Mouse (Mus musculus) midbrain, embryonic 14.5 days (tissue): ENCODE data around the gene 1700007K13Rik. TPM values are rescaled to one million over a fixed set of nuclear protein-coding genes. Genes with fewer than 3 reads are reported as not detected.
"Not testable (repeated sequence)": the region's sequence is repeated elsewhere in the genome, so short reads cannot be mapped to it uniquely, and the experiment has no call there.

ENCODE experiments used
- ATAC-seq: fragments of 200-750 bp; cut with Nextera tagmentation; 2 replicates; pipeline ENCODE4 v1.8.0; 2017; ENCODE audit warnings: moderate number of reproducible peaks, moderate library complexity; ENCODE audit not compliant: low FRiP score, low TSS enrichment
- DNase-seq: peaks from one replicate; pipeline ENCODE4 v3.0.0-alpha.2; 2015
- H3K27ac ChIP-seq: fragments of 300-500 bp; sonication (generic); replicated peaks from 2 replicates; pipeline ENCODE4 v1.5.1; 2014; ENCODE audit warnings: mild to moderate bottlenecking, low read depth, low read length, moderate library complexity
- H3K27me3 ChIP-seq: fragments of 300-500 bp; sonication (generic); 2 replicates; pipeline ENCODE4 v1.6.1; 2014; ENCODE audit warnings: low read length, control low read depth, mixed read lengths; ENCODE audit not compliant: control insufficient read depth, insufficient read depth
- H3K36me3 ChIP-seq: fragments of 300-500 bp; sonication (generic); 2 replicates; pipeline ENCODE4 v1.6.1; 2014; ENCODE audit warnings: low read length, control low read depth; ENCODE audit not compliant: control insufficient read depth, insufficient read depth
- H3K4me1 ChIP-seq: fragments of 300-500 bp; sonication (generic); 2 replicates; pipeline ENCODE4 v1.6.1; 2014; ENCODE audit warnings: mild to moderate bottlenecking, antibody characterized with exemption, low read length, control low read depth; ENCODE audit not compliant: control insufficient read depth, insufficient read depth
- H3K4me2 ChIP-seq: fragments of 300-500 bp; sonication (generic); 2 replicates; pipeline ENCODE4 v1.6.1; 2014; ENCODE audit warnings: mild to moderate bottlenecking, low read length, moderate library complexity
- H3K4me3 ChIP-seq: fragments of 300-500 bp; sonication (generic); replicated peaks from 2 replicates; pipeline ENCODE4 v1.5.1; 2014; ENCODE audit warnings: low read depth, low read length
- H3K9ac ChIP-seq: fragments of 300-500 bp; sonication (generic); replicated peaks from 2 replicates; pipeline ENCODE4 v1.6.1; 2014; ENCODE audit warnings: mild to moderate bottlenecking, low read length, moderate library complexity
- H3K9me3 ChIP-seq: fragments of 300-500 bp; sonication (generic); 2 replicates; pipeline ENCODE4 v1.6.1; 2016; ENCODE audit warnings: low read length, control low read depth, mixed read lengths; ENCODE audit not compliant: control insufficient read depth
- WGBS: fragments of 180-500 bp; shearing (Covaris S2); extraction: QIAGEN DNeasy Blood & Tissue Kit; methylation state at CpG from one replicate; pipeline ENCODE4 v1.1.7; 2014; 5-methylcytosine and 5-hydroxymethylcytosine counted together
- polyA plus RNA-seq: library from polyadenylated mRNA; unstranded; fragments of >200 nt; fragmentation: Nextera tagmentation; extraction: Ambion mirVana; gene quantifications from 2 replicates; pipeline ENCODE4 v1.2.1, GENCODE M21; 2014

1700007K13Rik gene
- 1.4 and 2.6 TPM in 2 replicates for polyA plus RNA-seq

GRCm38 (mm10) chr2:28465836-28466518 is at the start of gene 1700007K13Rik:
Gene 1700007K13Rik, minus strand, starts transcription at chr2:28466332.
- Histone ChIP-seq H3K36me3 (peaks cover 19% of the 10 kb centered on the region), H3K27ac (no peak within 1 kb of the TSS), H3K4me2 (peak within 1 kb of the TSS; percentile 51), H3K27me3 (no peaks in the 10 kb centered on the region), H3K9ac (peak within 1 kb of the TSS; percentile 14; the same call in 1 of the 2 replicates), H3K4me3 (peak within 1 kb of the TSS; percentile 9; the same call in 1 of the 2 replicates), H3K9me3 (no peaks in the 10 kb centered on the region), H3K4me1 (peaks cover 17% of the 10 kb centered on the region)
- no peak; the same call in 1 of the 2 replicates for ATAC-seq
- 4% methylated on average over 25 of the region's 25 CpGs for WGBS
- DNase-seq, result peak; percentile 82

- no peaks in the 10 kb centered on the region for H3K9me3 ChIP-seq
- H3K36me3 ChIP-seq, result peaks cover 8% of the 10 kb centered on the region
- no peak; the same call in 1 of the 2 replicates for ATAC-seq
- peak overlapping the region; percentile 92 for H3K4me3 ChIP-seq
- WGBS, result 22% methylated on average over 5 of the region's 5 CpGs
- peak overlapping the region; percentile 85 for H3K4me2 ChIP-seq
- H3K27me3 ChIP-seq, result no peaks in the 10 kb centered on the region
- DNase-seq, result peak; percentile 92
- H3K27ac ChIP-seq, result peak overlapping the region; percentile 92
- H3K4me1 ChIP-seq, result peaks cover 39% of the 10 kb centered on the region
- peak overlapping the region; percentile 97 for H3K9ac ChIP-seq
Measured at GRCm38 (mm10) chr2:28514489-28514888, 48.4 kb upstream of the 1700007K13Rik start.

DNA sequence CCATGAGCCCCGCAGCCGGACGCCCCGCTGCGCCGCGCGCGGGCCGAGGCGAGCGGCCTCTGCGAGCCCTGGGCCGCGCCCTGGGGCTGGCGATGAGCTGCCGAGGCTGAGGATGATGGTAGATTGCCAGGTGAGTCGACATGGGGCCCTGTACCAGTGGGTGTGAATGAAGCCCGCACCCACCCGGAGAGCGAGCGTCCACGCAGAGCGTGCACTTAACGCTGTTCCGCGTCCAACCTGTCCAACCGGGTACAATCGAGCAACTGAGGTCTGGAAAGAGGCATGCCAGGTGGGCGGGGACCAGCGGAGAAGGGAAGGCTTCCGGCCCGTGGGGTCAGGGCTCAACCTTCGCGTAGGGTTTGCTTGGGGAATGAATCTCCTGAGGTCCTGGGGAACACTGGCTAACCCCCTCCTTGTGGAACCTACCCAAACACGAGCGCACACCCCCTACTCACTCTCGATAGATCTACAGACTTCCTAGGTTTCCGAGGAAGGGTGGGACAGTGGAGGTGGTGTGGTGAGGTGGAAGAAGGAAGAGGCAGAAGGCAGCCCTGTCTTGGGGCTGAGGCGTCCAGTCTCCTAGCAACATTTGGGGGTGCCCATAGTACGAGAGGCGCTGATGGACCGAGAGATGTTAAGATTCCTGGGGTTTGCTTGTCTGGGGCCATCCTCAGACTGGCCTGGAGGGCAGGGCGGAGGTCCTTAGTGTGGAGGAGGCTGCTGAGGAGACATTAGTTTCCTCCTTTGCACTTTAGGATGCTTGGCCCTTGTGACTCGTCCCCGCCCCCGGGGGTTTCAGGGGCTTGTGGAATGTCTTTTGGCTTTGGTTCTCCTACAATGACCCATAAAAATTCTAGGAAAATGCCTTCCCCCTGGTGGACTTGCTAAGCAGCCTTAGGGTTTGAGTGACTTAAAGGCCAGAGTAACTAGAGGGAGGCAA is 47.6 kb upstream of the 1700007K13Rik start:
- DNase-seq (peak; percentile 68), ATAC-seq (peak; percentile 35; the same call in 1 of the 2 replicates)
- H3K27me3 ChIP-seq, result no peaks in the 10 kb centered on the region
- 5% methylated on average over 47 of the region's 47 CpGs for WGBS
- H3K4me3 ChIP-seq, result peak overlapping the region; percentile 92
- H3K36me3 ChIP-seq, result peaks cover 8% of the 10 kb centered on the region
- peaks cover 36% of the 10 kb centered on the region for H3K4me1 ChIP-seq
- H3K4me2 ChIP-seq, result peak overlapping the region; percentile 85
- H3K9ac ChIP-seq, result peak overlapping the region; percentile 97
- peak overlapping the region; percentile 92 for H3K27ac ChIP-seq
- H3K9me3 ChIP-seq, result no peaks in the 10 kb centered on the region

DNA sequence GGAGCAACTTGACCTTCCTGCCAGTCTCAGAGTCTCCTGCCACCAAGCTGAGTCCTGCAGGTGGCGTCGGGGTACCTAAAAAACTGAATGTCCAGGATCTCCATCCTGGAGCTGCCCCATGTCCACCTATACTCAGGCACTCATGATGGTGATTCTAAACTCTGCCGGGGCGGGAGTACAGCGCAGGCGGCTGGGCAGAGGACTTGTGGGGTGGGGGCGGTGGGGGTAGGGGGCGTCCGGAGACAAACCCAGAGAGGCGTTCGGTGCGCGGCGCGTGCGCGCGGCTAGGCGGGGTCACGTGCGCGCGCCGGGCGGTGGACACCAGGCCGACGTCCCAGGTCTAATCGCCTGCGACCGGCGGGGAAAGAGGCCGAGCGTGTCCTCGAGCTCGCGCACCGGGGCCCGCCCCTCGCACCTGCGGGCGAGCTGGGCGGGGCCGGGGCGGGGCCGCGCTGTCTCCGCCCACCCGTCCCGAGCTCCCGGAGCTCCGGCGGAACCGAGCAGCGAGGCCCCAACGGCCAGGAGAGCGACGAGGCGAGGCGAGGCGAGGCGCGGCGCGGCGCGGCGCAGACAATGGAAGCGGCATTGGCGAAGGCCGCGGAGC is 46.8 kb upstream of the 1700007K13Rik start, which contains the start of gene Ralgds:
Gene Ralgds (plus strand): TSS at position 328 of the 604 bp plus-strand sequence.
- peaks cover 8% of the 10 kb centered on the region for H3K36me3 ChIP-seq
- no peaks in the 10 kb centered on the region for H3K9me3 ChIP-seq
- H3K27ac ChIP-seq, result peak within 1 kb of the TSS; percentile 92
- DNase-seq (peak; percentile 87), ATAC-seq (peak; percentile 72)
- H3K4me3 ChIP-seq, result peak within 1 kb of the TSS; percentile 92
- WGBS, result under 1% methylated on average over 55 of the region's 71 CpGs
- peak within 1 kb of the TSS; percentile 97 for H3K9ac ChIP-seq
- H3K4me2 ChIP-seq, result peak within 1 kb of the TSS; percentile 85
- H3K27me3 ChIP-seq, result no peaks in the 10 kb centered on the region
- peaks cover 28% of the 10 kb centered on the region for H3K4me1 ChIP-seq

DNA sequence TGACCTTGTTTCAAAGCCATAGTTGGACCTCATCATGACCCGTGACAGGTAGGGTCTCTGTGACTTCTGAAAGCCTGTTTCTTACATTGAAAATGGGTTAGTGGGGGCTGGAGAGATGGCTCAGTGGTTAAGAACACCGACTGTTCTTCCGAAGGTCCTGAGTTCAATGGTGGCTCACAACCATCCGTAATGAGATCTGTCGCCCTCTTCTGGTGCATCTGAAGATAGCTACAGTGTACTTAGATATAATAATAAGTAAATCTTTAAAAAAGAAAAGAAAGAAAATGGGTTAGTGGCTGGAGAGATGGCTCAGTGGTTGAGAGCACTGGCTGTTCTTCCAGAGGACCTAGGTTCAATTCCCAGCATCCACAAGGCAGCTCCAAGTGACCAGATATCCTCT is 45.5 kb upstream of the 1700007K13Rik start:
- not testable (repeated sequence) for H3K9ac ChIP-seq, H3K4me2 ChIP-seq, ATAC-seq, H3K27me3 ChIP-seq, H3K36me3 ChIP-seq, H3K9me3 ChIP-seq, H3K27ac ChIP-seq, DNase-seq, H3K4me3 ChIP-seq
- peaks cover 20% of the 10 kb centered on the region for H3K4me1 ChIP-seq
- 52% methylated on average over 5 of the region's 5 CpGs for WGBS

DNA sequence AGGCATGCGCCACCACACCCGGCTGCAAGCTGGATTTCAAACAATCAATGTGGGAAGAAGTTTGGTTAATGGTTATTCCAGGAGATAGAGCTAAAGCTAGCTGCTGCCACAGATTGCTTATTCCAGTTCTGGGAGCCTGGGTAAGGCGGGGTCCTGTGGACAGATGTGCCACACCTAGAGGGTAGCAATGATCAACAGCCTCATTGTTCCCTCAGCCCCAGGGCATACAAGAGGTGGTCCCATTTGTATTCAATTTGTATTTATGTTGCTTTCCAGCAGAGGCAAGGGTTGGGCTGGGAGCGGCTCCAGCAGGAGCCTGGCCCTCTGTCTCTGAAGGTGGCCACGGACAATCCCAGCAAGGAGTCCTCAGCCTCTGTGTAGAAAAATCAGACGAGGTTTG is 40.2 kb upstream of the 1700007K13Rik start:
- Histone ChIP-seq H3K4me2 (no peak overlapping the region), H3K4me1 (no peaks in the 10 kb centered on the region), H3K9me3 (no peaks in the 10 kb centered on the region), H3K9ac (no peak overlapping the region), H3K27ac (no peak overlapping the region), H3K4me3 (no peak overlapping the region), H3K27me3 (no peaks in the 10 kb centered on the region), H3K36me3 (no peaks in the 10 kb centered on the region)
- whole genome bisulfite sequencing, result 87% methylated on average over 6 of the region's 6 CpGs
- DNase-seq (no peak), ATAC-seq (no peak)

- DNase-seq (no peak), ATAC-seq (no peak)
- Histone ChIP-seq H3K27ac (no peak within 1 kb of the TSS), H3K4me1 (no peaks in the 10 kb centered on the region), H3K4me3 (no peak within 1 kb of the TSS), H3K36me3 (no peaks in the 10 kb centered on the region), H3K27me3 (no peaks in the 10 kb centered on the region), H3K9ac (no peak within 1 kb of the TSS), H3K4me2 (no peak within 1 kb of the TSS), H3K9me3 (no peaks in the 10 kb centered on the region)
- 74% methylated on average over 3 of the region's 3 CpGs for WGBS
Measured at GRCm38 (mm10) chr2:28505795-28506194, 39.7 kb upstream of the 1700007K13Rik start, which contains the start of gene Gm10134. Gene Gm10134, plus strand, starts transcription at chr2:28506095.

GRCm38 (mm10) chr2:28504676-28505075 is 38.5 kb upstream of the 1700007K13Rik start:
- Histone ChIP-seq H3K9me3 (no peaks in the 10 kb centered on the region), H3K27ac (no peak overlapping the region), H3K4me3 (no peak overlapping the region), H3K4me1 (no peaks in the 10 kb centered on the region), H3K4me2 (no peak overlapping the region), H3K36me3 (no peaks in the 10 kb centered on the region), H3K9ac (no peak overlapping the region), H3K27me3 (no peaks in the 10 kb centered on the region)
- 92% methylated on average over 13 of the region's 13 CpGs for WGBS
- DNase-seq (no peak), ATAC-seq (no peak)
